Mouse (Mus musculus) retina, postnatal 1 day (tissue): ENCODE measurements around the gene Mmd2.
A peak's percentile ranks its signal among the peaks of the same experiment; 100 is the strongest.

Experiments
- DNase-seq: peaks from one replicate; pipeline ENCODE4 v3.0.0-alpha.2; 2012

Mmd2 gene

DNA sequence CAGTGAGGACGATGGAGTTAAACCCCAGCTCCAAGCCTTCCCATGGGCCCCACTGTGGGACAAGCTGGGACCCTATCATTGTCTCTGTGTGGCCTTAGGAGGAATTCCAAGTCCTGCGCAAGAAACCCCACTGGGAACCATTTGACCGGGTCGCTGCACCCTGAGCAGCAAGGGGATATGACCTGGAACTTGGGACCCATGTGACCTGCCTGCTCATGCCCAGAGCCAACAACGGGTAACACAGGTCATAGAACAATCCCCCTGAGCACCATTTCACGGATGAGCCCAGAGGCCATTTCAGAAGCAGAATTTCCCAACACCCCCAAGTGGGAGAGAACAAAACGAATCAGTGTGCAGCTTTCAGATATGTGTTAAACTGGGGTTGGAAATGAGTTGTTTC is 4.2 kb downstream of the Mmd2 start:
- no peak for DNase-seq

DNA sequence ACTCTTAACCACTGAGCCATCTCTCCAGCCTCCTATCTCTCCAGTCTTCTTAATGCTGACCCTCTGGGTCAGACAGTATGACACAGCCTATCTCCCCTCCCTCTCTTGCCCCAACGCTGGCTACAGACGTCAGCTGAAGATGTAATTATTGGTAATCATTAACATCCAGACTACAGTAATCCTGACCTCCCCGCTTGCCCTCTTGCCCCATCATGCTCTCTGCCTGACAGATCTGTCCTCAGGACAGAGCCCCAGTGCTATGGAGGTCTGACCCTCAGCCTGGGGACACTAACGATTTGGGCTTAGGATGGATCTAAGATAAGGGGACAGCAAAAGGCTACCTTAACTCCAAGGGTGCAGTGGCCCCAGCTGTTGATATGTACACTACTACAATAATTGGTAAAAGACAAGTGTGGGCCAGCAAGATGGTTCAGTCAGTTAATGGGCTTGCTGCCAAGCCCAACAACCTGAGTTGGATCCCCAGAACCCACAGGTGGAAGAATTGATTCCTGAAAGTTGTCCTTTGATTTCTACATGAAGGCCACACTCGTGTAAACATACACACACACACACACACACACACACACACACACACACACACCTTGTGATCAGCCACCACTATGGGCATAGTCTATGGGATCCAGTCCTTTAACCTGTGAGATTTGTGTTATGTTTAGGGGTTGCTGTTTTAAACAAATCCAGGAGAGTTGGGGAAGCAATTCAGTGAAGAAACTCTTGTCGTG is 10.8 kb downstream of the Mmd2 start:
- DNase-seq: no peak

DNA sequence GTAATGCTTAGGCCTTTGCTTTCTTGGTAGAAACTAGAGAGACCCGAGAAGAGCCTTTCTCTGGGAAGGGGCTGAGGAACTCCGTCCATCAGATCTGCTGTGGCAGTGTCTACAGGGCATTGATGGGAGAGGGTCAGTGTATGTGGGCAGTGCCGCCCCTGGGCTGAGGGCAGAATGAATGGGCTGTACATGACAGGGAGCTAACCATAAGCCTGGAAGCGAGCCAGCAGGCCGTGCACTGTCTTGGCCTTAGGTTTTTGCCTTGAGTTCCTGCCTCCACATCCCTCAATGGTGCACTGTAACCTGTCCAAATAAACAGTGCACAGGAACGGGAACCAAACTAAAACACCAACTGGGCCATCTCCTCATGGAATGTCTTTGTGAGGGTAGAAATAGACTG is 11.9 kb downstream of the Mmd2 start:
- DNase-seq: no peak

DNA sequence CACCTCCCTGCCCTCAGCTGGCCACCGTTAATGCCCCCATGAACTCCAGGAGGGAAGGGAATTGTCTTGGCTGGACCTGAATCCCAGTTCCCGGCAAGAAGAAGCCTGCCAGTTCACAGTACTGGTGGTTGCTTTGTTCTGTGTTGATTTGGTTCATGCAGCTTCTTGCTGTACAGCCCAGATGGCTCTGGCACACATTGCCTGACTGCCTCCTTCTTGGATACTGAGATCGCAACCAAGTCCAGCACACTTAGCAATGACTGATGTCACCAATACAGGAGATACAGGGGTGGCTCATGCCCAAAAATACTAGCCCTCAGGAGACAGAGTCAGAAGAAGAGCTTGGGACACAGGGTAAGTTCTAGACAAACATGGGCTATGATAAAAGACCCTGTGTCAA is 12.9 kb downstream of the Mmd2 start:
- no peak for DNase-seq

DNA sequence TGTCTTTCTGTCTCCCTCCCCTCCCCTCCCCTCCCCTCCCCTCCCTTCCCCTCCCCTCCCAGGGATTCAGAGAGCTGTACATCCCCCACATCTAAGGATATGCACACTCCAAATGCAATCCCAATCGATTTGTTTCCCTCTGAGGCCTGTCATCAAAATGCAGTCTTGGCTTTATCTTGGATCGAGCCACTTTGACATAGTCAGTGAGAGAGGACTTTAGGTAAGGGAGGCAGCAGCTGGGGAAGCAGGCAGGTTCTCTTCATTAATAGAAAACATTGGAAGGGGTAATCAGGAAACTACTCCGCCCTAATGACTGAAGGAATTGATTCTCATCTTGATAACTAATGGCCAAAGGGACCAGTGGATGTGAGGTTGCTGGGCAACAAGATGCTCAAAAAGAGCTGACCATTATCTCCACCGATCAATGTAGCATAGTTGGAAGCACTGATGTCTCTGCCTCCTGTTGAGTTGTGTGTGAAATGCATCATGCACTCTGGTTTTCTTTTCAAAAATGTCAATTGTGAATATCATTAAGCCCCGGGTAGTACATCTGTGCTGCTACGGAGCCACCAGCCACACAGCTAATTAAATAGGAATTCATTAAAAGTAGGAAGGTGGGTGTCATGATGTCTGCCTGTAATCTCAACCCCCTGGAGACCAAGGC is 17.5 kb downstream of the Mmd2 start:
- no peak for DNase-seq

DNA sequence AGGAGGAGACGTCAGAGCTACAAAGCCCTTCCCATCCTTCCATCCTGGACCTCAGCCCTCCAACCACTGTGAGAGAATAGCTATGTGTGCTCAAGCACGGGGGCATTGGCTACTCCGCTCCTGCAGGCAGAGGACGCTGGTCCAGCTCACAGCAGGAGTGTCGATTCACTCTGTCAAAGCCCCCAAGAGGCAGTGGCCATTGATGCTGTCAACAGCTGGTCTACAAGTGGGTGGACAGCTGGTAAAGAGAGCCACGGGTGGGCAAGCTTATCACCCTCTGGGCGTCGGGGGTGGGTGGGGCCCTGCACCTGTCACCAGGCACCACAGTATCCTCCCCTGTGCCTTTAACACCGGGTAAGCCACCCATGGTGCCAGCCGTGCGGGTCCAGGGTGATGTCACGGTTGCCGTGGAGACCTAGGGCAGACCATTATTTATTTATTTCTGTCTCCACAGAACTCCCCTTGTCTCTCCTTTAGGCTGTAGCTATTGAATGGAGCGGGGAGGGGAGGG is 24.9 kb downstream of the Mmd2 start:
- peak; percentile 89 for DNase-seq

DNA sequence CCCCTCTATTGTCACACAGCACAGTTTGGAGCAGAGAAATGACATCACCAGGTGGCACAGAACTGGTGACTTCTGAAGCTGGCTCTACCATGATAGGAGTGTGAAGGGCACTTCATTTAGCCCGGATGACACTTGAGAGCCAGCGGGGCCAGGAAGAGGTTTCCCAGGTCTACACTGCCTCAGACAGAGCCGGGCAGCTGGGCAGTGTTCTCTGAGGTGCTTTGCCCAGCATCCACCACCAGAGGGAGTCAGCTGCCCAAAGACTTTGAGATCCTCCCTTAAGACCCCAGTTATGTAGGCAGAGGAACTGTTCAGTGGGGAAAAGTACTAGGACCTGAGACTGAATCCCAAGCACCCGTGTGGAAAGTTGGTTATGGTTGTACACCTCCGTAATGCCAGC is 27.1 kb downstream of the Mmd2 start:
- DNase-seq: peak; percentile 86

DNA sequence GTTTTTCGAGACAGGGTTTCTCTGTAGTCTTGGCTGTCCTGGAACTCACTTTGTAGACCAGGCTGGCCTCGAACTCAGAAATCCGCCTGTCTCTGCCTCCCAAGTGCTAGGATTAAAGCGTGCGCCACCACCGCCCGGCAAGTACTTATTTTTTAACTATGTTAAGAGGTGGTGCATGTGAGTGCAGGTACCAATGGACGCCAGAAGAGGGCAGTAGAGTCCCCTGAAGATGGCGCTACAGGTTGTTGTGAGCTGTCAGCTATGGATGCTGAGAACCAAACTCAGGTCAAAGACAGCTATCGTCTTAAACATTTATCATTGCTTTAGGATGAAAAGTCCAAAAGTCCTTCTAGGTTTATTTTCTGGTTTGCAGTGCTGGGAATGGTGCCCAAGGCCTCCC is 30.4 kb downstream of the Mmd2 start:
- no peak for DNase-seq

DNA sequence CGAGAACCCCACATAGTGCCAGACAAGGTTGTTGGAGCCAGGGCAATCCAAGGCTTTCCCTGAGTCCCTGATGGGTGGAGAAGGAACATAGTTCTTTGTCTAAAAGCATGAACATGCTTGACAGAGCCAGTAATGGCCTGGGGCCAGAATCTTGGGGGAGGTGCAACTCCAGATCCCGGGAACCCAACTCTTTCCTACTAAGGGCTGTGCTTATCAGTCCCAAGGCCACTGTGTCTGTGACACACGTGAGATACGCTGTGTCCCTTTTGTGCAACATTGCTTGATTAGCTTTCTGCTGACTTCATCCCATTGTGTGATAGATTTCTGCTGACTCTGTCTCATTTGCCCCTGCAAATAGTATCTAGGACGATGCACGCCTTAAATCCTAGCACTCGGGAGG is 31.8 kb downstream of the Mmd2 start:
- peak; percentile 41 for DNase-seq

DNA sequence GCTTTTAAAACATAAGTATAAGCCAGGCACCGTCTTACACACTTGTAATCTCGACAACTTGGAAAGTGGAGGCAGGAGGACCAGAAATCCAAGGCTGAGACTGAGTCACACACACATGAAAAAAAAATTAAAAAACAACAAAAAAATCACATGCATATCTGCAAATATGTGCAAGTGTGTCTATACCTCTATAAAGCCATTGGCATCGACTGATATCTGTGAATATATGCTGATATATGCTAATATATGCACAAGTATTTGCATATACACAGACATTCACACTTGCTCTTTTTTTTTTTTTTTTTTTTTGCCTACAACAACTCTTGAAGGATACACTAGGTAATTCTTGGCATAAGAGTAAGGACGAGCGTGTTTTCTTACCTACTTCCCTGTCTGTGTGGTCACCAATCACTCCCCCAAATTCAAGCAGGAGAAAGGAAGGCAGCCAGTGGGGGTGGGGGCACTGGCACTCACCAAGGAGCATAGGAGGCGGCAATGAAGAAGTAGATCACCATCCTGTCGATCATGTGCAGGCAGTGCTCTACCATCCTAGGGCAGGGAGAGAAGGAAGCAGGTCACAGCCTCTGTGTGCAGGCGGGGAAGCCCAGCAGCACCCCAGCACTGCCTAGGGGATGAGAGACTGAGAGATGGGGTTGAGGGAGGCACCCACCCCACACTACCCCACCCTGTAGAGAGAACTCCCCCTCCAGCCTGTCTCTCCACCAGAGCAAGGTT is 34.1 kb downstream of the Mmd2 start:
- DNase-seq: no peak

DNA sequence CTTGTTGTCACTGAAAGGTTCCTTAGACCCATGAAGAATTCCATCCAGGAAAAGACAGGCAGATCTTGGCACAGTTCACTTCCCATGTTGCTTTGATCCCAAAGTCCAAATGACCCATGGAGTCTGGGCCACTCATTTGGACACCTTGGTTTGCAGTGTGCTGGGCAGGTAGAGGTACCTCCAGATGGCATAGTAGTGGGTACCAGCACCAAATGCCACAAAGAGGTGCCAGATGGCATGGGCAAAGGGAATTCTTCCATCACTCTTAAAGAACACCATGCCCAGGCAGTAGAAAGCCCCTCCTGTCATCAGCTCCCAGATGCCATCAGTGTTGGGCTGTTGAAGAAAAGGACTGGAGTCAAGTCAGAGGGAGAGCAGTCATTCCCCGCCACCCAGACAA is 44.0 kb downstream of the Mmd2 start:
- no peak for DNase-seq

DNA sequence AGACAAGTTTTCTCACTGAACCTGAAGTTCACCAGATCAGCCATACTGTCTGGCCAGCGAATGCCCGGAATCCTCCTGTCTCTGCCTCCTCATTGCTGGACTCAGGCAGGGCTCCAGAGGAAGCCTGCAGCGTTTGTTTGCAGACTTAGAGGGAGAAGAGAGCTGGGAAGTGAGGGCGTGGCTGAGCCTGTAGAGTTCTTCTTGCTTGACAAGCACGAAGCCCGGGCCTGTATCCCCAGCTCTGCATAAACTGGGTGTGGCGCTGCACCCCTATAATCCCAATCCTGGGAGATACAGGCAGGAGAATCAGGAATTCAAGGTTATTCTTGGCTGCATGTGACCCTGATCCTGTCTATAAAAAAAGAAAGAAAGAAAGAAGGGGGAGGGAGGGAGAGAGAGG is 48.3 kb downstream of the Mmd2 start:
- no peak for DNase-seq

DNA sequence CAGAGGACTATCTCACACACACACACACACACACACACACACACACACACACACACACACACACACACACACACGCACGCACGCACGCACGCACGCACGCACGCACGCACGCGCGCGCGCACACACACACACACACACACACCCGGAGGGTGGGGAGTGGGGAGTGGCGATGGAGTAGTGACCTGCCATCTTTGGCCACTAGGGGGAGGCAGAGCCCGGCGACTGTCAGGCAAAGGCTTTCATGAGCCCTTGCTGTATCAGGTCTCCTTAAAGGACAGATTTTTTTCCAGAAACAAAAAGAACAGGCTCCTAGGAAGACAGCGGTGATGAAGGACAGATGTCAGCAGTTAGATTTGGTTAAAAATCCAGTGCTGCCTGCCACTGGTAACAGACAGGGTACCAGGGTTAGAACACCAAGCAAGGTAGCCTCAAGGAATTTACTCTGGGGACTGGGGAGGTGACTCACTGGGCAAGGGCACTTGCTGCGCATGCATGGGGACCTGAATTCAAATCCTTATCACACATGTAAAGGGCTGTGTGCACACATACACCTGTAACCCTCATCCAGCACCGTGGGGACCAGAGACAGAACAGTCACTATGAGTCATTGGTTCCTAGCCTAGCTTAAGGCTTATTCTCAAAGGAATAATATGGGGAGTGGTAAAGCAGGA is 51.1 kb downstream of the Mmd2 start:
- DNase-seq: peak; percentile 77

DNA sequence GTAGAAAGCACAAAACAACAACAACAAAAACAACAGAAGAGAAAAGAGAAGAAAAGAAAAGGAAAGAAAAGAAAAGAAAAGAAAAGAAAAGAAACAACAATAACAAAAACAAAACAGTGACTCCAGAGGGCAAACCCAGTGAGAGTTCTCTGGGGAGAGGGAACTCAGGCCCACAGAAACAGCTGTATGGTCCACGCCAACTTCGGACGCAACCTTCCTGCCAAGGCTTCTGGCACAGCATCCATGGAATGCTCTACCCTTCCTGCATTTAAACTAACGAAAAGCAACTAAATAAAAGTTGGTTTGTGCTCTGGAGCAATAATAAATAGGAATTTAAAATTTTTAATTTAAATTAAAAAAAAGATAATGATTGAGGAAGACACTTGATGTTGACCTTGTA is 51.9 kb downstream of the Mmd2 start:
- no peak for DNase-seq

DNA sequence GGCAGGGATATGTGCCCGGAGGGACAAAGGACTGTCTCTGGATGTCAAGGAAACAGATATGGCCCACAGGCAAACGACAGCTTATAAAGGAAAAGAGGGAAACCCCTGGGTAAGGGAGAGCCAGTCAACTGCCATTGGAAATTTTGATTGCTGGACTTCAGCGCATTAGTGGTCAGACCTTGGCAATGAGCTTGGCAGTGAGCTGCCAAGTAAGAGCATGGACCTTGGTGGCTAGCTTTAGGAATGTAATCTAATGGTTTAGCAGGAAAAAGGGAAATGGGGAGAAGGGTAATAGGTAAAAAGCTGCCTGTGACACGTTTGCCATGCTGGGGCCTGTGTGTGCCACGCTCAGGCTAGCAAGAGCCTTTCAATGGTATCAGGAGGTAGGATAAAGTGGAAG is 52.7 kb downstream of the Mmd2 start:
- no peak for DNase-seq

DNA sequence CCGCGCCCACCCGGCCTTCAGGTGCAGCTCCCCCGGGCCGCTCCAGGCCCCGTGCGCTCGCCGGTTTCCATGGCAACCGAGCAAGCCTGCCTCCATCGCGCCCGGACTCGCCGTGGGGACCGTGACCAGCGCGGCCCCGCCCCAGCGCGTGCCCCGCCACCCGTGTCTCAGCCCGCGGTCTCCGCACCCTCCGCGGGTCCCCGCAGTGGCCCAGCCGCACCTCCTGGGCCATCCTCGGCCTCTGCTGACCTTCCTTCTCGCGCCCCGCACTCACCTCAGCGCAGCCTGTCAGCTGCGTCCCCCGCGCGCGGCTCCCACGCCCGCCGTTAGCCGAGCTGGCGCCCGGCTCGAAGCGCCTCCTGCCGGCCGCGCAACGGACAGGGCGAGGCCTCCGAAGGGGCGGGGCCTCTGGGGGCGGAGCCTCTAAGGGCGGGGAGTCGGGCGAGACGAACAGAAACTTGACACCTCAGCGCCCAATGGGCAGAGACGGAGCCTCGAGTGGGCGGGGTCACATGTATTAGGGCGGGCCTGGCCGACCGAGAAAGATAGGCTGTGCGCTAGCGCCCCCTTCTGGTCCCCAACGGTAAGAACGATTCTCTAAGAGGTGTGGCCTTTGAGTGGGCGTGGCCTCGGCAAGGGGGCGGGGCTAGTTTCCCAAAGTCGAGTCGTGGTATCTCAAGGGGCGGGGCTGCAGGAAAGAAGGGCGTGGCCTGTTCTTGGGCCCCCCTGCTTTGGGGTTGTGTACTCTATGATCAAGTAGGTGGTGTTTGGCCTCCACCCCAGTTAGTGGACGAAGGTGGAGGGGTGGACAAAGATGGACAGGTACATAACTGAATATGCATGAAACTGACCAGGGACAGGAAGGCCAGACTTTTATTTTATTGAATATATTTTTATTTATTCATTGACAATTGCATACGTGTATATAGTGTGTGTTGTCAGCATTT is 57.6 kb downstream of the Mmd2 start, which contains the start of gene Radil:
Gene Radil (minus strand): TSS at position 393 of the 947 bp plus-strand sequence.
- peak; percentile 98 for DNase-seq

DNA sequence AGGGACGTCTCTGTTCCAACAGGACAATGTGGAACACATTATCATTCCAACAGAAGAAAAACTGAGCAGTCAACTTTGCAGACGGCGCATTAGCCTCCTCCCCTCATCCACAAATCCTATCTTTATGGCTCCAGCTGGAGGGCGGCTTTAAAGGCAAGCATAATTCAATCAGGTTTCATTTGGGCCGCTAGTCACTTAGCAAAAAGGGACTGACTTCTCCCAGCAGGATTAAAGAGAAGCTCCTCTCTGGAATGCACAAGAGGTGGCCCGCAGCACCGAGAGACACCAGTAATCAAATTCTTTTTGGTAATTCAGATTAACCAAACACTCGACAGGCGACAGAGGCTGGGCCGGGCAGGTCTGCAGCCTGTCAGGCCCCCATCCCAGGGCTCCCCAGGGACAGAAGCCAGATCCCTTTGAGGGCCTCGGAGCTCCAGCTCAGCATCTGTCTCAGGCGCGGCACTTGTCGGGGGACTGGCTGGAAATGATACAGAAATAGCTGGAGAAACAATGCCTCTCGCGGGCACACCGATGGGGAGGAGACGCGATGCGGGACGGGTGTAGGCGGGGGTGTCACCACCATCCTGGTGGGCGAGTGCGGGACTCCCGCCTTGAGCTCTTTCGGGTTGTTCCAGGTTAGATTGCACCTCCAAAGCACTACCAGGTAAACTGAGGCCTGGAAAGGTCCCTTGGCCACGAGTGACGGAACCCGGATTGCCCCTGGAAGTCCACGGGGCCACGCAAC is 58.5 kb downstream of the Mmd2 start:
- peak; percentile 63 for DNase-seq

DNA sequence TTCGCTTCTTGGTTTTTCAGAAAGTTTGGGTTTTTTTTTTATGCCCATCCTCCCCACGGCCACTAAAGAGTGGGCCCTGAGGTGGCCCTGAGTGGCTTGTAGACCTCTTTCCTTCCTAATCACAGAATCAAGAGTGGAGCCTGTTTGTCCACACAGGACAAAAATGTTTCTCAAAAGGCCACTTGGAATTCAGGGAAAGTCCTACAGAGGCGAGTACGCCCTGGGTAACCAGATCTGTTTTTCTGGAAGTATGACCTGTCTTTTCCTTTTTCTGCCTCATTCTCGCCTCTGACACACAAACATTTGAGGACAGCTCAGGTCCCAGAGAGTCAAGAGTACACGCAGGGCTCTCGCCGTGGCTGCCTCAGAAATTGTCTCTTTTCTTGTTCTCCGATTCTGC is 59.2 kb downstream of the Mmd2 start:
- DNase-seq: no peak

DNA sequence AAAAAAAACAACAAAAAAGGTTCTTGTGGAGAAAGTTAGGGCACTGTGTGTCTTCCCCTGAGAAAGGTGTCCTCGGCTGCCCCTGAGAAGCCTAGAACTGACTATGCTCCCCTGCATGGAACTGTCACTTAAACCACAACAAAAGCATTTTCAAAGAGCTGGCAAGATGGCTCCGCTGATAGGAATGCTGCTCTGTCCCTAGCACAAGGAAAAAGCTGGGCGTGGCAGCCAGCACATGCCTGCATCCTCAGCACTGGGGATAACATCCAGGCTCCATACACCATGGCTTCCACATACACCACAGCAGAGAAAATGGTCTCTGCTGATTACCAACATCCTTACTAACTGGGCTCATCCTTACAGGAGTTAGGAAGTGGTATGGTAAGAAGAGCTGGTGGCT is 61.5 kb downstream of the Mmd2 start:
- no peak for DNase-seq

DNA sequence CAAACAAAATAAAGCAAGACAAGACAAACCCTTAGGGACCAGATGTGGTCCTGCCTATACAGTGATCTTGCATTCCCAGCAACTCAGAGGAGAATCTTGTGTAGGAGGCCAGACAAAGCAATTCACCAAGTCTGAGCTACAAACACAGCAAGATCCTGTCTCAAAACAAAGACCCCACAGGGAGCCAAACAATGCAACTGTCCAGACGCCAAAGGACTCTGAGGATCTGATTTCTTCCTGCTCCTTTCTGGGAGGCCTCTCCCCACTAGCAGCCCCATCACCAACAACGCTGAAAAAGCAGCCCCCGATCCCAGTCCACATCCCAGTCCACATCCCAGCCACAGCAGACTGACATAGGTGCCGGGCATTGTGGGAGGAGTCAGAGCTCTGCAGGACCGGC is 62.3 kb downstream of the Mmd2 start:
- DNase-seq: peak; percentile 42
